Mouse (Mus musculus): Measurements from ENCODE around the gene Rpl14. TPM values are rescaled to one million over a fixed set of nuclear protein-coding genes. Genes with fewer than 3 reads are reported as not detected.

Rpl14 gene
- polyA plus RNA-seq, 1 experiment: 548 TPM

DNA sequence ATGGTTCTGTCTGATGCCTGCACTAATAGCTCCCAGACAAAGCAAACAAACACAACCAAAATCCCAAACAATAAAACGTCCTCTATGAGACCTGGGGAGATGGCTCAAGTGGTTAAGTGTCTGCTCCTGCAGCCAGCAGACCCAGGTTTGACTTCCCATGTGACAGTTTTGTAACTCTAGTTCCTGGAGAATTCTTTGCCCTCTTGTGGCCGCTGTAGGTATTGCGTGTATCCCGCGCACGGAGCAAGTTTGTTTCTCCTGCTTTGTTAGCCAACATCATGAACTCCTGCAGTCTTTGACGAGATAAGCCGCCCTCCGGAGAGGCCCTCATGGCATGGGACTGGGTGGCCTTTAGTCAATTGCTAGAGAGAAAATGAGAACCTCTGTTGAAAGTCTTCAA lies 20.2 kb downstream of the Rpl14 start:
- peak; percentile 78 for DNase-seq (ENCODE audit: low read depth)
- TF ChIP-seq POLR2A (IDR thresholded peaks at IDR 0.05; ENCODE audit: borderline replicate concordance, extremely low read depth, insufficient read depth, insufficient read length, poor library complexity, severe bottlenecking) (no peak), CTCF (IDR thresholded peaks at IDR 0.05; ENCODE audit: borderline replicate concordance, extremely low read depth, insufficient read depth, insufficient read length) (peak; percentile 82)

DNA sequence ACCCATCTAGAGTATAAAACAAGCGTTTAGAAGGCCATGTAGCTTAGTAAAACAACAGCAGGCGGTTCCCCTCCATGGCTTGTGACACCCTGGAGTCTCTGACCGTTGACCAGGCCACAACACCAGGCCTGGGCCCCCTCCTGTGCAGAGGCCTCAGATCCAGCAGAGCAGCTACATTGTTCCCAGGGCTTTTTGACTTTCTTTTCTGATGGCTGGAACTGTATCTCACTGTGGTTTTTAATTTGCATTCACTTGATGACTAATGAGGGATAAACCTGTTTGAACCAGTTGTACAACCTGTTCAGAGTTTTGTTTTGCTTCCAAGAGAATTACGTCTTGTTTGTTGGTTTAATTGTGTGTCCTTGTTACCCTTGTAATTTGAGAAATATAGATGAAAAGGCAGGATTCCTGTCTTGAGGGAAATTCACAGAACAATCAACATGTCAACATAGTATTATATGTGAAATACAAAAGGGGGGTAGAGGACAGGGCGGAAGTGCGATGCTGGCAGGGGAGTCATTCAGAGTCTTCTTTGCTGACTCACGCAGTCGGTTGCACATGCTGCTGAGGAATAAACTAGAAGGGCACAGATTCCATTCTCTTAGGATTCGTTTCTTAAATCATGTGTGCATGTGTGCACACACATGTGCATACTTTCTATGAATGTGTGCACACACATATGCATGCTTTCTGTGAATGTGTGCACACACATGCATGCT lies 22.3 kb downstream of the Rpl14 start:
- TF ChIP-seq CTCF (IDR thresholded peaks at IDR 0.05; ENCODE audit: borderline replicate concordance, extremely low read depth, insufficient read depth, insufficient read length): no peak
- no peak for TF ChIP-seq POLR2A (IDR thresholded peaks at IDR 0.05; ENCODE audit: borderline replicate concordance, extremely low read depth, insufficient read depth, insufficient read length, poor library complexity, severe bottlenecking)
- no peak for DNase-seq (ENCODE audit: low read depth)

DNA sequence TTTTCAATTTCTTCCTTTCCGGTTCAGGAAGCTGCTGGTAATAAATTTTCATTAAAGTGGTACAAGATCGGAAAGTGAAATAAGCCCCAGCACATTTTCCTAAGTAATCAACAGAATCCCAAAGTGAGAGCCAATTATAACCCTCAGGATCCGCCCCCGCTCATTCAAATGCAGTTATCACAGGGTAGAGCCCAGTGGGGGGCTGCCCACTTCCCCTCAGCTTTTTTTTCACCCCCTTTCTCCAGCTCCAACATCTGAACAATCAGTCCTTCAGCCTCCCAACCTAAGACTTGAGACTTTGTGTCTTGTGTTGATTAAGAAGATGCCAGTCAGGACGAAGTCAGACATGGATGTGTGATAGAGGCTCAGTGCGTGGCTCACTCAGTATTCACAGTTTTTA lies 23.6 kb downstream of the Rpl14 start:
- peak; percentile 69 for DNase-seq (ENCODE audit: low read depth)
- TF ChIP-seq CTCF (IDR thresholded peaks at IDR 0.05; ENCODE audit: borderline replicate concordance, extremely low read depth, insufficient read depth, insufficient read length): no peak
- TF ChIP-seq POLR2A (IDR thresholded peaks at IDR 0.05; ENCODE audit: borderline replicate concordance, extremely low read depth, insufficient read depth, insufficient read length, poor library complexity, severe bottlenecking): no peak

DNA sequence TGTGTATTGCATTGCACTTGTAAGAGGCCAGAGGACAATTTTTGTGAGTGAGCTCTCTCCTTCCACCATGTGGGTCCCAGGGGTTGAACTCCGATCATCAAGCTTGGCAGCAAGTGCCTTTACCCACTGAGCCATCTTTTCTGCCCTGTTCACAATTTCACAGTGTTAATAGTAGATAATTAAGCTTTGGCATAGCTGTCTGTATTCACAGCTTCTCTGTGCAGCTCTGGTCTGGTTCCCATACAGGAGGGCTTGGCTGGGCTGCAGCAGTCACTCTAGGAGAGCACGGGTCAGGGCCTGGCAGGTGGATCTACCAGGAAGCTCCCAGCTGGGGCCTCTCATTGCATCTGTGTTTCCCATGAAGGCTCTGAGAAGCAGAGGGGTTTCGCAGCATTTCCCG lies 24.1 kb downstream of the Rpl14 start:
- no peak for TF ChIP-seq POLR2A (IDR thresholded peaks at IDR 0.05; ENCODE audit: borderline replicate concordance, extremely low read depth, insufficient read depth, insufficient read length, poor library complexity, severe bottlenecking)
- TF ChIP-seq CTCF (IDR thresholded peaks at IDR 0.05; ENCODE audit: borderline replicate concordance, extremely low read depth, insufficient read depth, insufficient read length): no peak
- peak; percentile 62 for DNase-seq (ENCODE audit: low read depth)

DNA sequence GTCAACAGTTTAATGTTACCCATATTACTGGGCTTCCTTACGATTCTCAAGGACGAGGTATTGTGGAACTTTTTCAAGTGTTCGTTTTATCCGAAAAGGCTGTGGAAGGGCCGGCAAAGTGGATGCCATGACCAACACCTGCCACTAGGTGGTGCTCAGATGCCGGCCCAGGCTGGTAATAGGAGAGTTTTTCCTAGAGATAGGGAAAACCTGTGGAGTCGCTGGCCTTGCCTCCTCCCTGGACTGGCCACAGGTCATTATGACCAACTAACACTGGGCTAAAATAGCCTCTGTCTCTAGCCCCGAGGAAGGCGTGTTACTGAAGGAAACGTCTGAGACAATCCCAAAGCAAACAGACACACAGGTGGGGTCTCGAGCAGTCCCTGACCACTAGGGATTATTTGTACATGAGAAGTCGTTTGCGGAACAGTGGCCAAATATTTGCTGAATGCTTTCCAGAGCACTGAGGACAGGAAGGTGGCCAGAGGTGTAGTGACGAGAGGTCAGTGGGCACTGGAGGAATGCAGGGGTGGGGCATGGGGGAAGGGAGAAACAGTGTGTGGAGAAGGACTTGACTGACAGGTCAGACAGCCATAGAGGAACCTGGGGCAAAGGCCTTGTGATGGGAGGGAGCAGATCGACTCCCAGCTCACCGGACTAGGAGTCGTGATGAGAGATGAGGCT lies 30.4 kb downstream of the Rpl14 start:
- peak; percentile 93 for TF ChIP-seq CTCF (IDR thresholded peaks at IDR 0.05; ENCODE audit: borderline replicate concordance, extremely low read depth, insufficient read depth, insufficient read length)
- TF ChIP-seq POLR2A (IDR thresholded peaks at IDR 0.05; ENCODE audit: borderline replicate concordance, extremely low read depth, insufficient read depth, insufficient read length, poor library complexity, severe bottlenecking): no peak
- peak; percentile 78 for DNase-seq (ENCODE audit: low read depth)

DNA sequence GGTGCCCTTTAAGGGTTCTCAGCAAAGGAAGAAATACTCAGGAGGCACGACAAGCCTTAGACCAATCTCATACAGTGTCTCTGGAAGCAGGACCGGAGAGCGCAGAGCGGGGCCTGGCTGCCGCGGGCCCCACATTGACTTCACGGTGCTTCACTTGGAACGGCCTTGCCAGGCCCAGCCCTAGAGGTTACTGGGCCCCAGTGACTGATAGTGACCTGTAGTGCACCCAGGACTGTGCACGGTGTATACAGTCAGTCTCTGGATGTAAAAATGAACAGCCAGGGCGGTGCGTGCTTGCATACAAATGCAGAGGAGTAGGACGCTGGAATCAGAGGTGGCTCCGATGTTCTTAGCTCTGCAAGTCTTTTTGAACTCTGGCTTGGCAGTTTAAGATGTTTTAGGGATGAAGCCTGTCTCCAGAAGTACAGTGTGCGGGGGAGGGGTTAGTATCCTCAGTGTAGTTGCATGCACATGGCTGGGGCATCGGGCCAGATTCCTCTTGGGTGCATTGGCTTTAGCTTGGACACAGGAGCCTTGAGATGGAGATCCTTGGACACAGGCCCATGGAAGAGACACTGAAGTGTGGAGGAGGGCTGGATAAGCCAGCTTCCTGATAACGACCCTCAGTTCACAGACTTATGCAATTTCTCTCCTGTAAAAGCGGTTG lies 31.1 kb downstream of the Rpl14 start:
- no peak for DNase-seq (ENCODE audit: low read depth)
- TF ChIP-seq POLR2A (IDR thresholded peaks at IDR 0.05; ENCODE audit: borderline replicate concordance, extremely low read depth, insufficient read depth, insufficient read length, poor library complexity, severe bottlenecking) (no peak), CTCF (IDR thresholded peaks at IDR 0.05; ENCODE audit: borderline replicate concordance, extremely low read depth, insufficient read depth, insufficient read length) (no peak)

DNA sequence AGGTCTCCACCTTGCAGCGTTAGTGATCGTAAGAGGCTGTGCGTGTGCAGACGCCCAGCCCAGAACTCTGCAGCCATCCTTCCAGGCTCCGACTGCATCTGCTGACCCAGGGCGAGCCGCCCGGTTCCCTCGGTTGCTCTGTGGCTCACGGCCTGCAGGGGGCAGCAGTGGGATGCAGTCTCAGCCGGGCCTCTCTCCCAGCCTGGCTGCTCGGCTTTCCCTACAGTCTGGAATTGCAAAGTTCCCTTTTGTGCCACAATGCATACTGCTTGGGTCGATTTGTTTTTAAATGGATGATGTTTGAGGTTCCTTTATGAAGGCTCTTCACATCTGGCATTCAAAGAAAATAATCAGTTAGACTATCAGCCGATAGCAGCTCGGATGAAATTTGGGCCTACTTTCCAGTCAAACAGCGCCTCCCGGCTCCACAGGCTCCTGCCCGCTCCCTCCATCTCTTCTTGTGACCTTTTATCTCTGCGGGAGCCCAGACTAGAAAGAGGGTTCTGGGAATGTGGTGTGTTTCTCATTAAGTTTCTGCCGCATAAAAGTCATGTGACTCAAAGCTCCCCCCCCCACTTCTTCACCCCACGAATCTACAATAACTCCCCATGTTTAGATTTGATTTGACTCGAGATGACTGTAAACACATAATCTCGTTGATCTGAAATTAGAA lies 31.7 kb downstream of the Rpl14 start:
- TF ChIP-seq CTCF (IDR thresholded peaks at IDR 0.05; ENCODE audit: borderline replicate concordance, extremely low read depth, insufficient read depth, insufficient read length): peak; percentile 97
- no peak for TF ChIP-seq POLR2A (IDR thresholded peaks at IDR 0.05; ENCODE audit: borderline replicate concordance, extremely low read depth, insufficient read depth, insufficient read length, poor library complexity, severe bottlenecking)
- DNase-seq (ENCODE audit: low read depth): peak; percentile 90

DNA sequence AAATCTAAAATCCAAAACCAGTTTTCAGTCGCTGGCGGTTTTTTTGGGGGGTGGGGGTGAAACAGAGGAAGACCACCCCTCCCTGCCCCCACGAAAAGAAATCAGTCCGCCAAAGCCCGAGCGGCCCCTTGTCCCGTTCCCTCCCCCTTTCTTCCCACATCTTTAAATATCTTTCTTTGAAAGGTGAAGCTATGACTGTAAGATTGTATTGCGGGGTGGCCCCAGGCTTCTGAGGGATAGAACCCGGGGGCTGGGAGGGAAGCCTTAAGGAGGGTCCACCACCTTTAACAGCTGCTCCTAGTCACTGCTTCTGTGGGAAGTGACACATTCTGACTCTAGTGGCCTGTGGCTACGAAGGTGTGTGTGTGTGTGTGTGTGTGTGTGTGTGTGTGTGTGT lies 32.3 kb downstream of the Rpl14 start:
- TF ChIP-seq CTCF (IDR thresholded peaks at IDR 0.05; ENCODE audit: borderline replicate concordance, extremely low read depth, insufficient read depth, insufficient read length) (no peak), POLR2A (IDR thresholded peaks at IDR 0.05; ENCODE audit: borderline replicate concordance, extremely low read depth, insufficient read depth, insufficient read length, poor library complexity, severe bottlenecking) (no peak)

DNA sequence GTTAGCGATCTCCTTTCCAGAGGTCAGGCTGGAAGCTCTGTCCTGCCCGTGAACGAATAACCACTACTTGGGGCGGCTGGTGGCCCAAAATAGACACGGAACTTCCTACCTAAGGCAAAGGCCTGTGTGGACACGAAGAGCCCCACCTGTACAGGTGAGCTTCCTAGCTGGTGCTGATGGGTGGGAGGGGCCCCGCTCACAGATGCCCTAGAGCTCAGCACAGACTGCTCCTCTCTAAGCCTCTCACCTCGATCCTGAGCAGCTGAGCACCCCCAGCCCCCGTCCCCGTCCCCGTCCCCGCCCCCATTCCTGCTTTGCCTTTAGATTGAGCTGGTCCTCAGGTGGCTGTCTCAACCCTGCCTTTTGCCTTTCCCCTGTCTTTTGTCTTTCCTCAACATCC lies 32.7 kb downstream of the Rpl14 start:
- TF ChIP-seq POLR2A (IDR thresholded peaks at IDR 0.05; ENCODE audit: borderline replicate concordance, extremely low read depth, insufficient read depth, insufficient read length, poor library complexity, severe bottlenecking) (no peak), CTCF (IDR thresholded peaks at IDR 0.05; ENCODE audit: borderline replicate concordance, extremely low read depth, insufficient read depth, insufficient read length) (no peak)
- no peak for DNase-seq (ENCODE audit: low read depth)

More for the DNA sequence above, 32.3 kb downstream of the Rpl14 start:
- DNase-seq (ENCODE audit: low read depth): peak; percentile 21

DNA sequence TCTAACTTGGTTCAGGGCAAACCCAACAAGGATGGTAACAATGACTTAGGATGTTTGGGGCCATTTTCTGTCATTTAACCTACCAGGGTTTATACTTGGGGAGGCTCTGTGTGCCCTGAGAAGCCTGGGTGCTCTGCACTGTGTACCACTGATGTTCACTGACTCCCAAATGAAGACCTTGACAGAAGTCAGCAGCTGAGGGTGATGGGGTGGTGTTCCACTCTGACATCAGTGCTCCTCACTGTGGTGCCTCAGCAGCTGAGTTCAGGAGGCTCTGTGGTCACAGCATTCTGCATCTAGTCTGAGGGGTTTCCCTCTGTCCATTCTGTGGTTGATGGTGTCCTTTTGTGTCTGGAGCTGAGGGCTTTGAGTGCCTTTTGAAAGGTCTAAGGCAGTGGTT lies 39.8 kb downstream of the Rpl14 start:
- no peak for TF ChIP-seq CTCF (IDR thresholded peaks at IDR 0.05; ENCODE audit: borderline replicate concordance, extremely low read depth, insufficient read depth, insufficient read length)
- TF ChIP-seq POLR2A (IDR thresholded peaks at IDR 0.05; ENCODE audit: borderline replicate concordance, extremely low read depth, insufficient read depth, insufficient read length, poor library complexity, severe bottlenecking): no peak
- DNase-seq (ENCODE audit: low read depth): no peak

DNA sequence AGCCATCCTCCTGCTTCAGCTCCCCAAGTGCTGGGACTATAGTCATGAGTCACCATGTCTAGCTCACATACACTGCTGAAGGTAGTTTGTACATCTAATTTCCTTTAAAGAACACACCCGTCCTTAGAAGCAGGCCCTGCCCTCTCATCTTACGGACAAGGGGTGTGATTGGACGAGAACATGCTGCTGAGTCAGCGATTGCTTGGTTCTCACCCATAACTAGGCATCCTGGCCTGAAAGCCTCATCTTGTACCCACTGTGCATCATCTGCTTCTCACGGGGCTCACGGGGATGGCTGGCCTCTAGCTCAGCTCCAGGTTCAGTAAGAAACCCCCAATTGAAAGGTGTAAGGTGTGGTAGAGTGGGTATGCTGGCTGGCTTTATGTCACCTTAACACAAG lies 42.8 kb downstream of the Rpl14 start:
- TF ChIP-seq POLR2A (IDR thresholded peaks at IDR 0.05; ENCODE audit: borderline replicate concordance, extremely low read depth, insufficient read depth, insufficient read length, poor library complexity, severe bottlenecking): no peak
- no peak for TF ChIP-seq CTCF (IDR thresholded peaks at IDR 0.05; ENCODE audit: borderline replicate concordance, extremely low read depth, insufficient read depth, insufficient read length)
- no peak for DNase-seq (ENCODE audit: low read depth)
